Mouse (Mus musculus) left cerebral cortex, postnatal 14 days (tissue): ENCODE data around the gene Agbl4. TPM values are rescaled to one million over a fixed set of nuclear protein-coding genes. Genes with fewer than 3 reads are reported as not detected.

ENCODE experiments used
- DNase-seq, 2 experiments: peaks; one replicate each; pipeline ENCODE4 v3.0.0; 2021 to 2022; ENCODE audit warnings: low spot score in 2 of 2, mixed read lengths in 1 of 2
- intact Hi-C: fragments of 180-260 bp; cut with DNase I; formaldehyde crosslinking; loops from one replicate; pipeline ENCODE4 v1.15.1; 2025
- total RNA-seq, 2 experiments: library from RNA; stranded (reverse); gene quantifications; 2 replicates each; pipeline ENCODE4 v1.2.3; 2021

The Agbl4 gene
- total RNA-seq, 2 experiments from 2014 or later, result 15.3 to 17.9 TPM

- intact Hi-C loops, result no loop called here
- DNase-seq, result no peak
Observed at GRCm38 (mm10) chr4:111516136-111516535, 1118.7 kb downstream of the Agbl4 start.

- intact Hi-C loops, result no loop called here
- no peak for DNase-seq
Observed at GRCm38 (mm10) chr4:111517063-111517792, 1119.8 kb downstream of the Agbl4 start.

GRCm38 (mm10) chr4:111518191-111518590, 1120.7 kb downstream of the Agbl4 start:
- intact Hi-C loops, result no loop called here
- no peak for DNase-seq

GRCm38 (mm10) chr4:111519267-111519666, 1121.8 kb downstream of the Agbl4 start:
- intact Hi-C loops, result no loop called here
- DNase-seq, result no peak

GRCm38 (mm10) chr4:111520006-111520405, 1122.5 kb downstream of the Agbl4 start:
- no peak for DNase-seq
- intact Hi-C loops, result no loop called here

GRCm38 (mm10) chr4:111522974-111523373, 1125.5 kb downstream of the Agbl4 start:
- DNase-seq, result no peak
- intact Hi-C loops, result no loop called here

- DNase-seq, result no peak
- intact Hi-C loops, result no loop called here
Observed at GRCm38 (mm10) chr4:111528961-111529360, 1131.5 kb downstream of the Agbl4 start.

GRCm38 (mm10) chr4:111529996-111530395, 1132.5 kb downstream of the Agbl4 start:
- intact Hi-C loops, result no loop called here
- no peak for DNase-seq

GRCm38 (mm10) chr4:111530537-111530936, 1133.1 kb downstream of the Agbl4 start:
- intact Hi-C loops, result no loop called here

GRCm38 (mm10) chr4:111544684-111545083, 1147.2 kb downstream of the Agbl4 start:
- intact Hi-C loops, result no loop called here
- no peak for DNase-seq

More at GRCm38 (mm10) chr4:111530537-111530936, 1133.1 kb downstream of the Agbl4 start:
- DNase-seq, result no peak

GRCm38 (mm10) chr4:111546009-111546408, 1148.5 kb downstream of the Agbl4 start:
- intact Hi-C loops, result no loop called here
- DNase-seq, result no peak

GRCm38 (mm10) chr4:111555426-111555825, 1158.0 kb downstream of the Agbl4 start:
- intact Hi-C loops, result no loop called here
- no peak for DNase-seq

GRCm38 (mm10) chr4:111577087-111577773, 1179.8 kb downstream of the Agbl4 start:
- DNase-seq, result no peak
- intact Hi-C loops, result no loop called here

- intact Hi-C loops, result no loop called here
- no peak for DNase-seq
Observed at GRCm38 (mm10) chr4:111579115-111579862, 1181.8 kb downstream of the Agbl4 start.

GRCm38 (mm10) chr4:111579863-111580224, 1182.4 kb downstream of the Agbl4 start:
- DNase-seq, result peak; percentile 17 to 35
- intact Hi-C loops, result no loop called here

GRCm38 (mm10) chr4:111580239-111580638, 1182.8 kb downstream of the Agbl4 start:
- intact Hi-C loops, result no loop called here
- DNase-seq, result no peak

- DNase-seq, result peak in 1 of 2 experiments; percentile 34
- intact Hi-C loops, result no loop called here
Observed at GRCm38 (mm10) chr4:111583562-111584237, 1186.2 kb downstream of the Agbl4 start.

GRCm38 (mm10) chr4:111584286-111584685, 1186.8 kb downstream of the Agbl4 start:
- intact Hi-C loops, result no loop called here
- DNase-seq, result no peak

GRCm38 (mm10) chr4:111588211-111588610, 1190.8 kb downstream of the Agbl4 start:
- DNase-seq, result no peak
- intact Hi-C loops, result no loop called here
